Mouse (Mus musculus): Measurements from ENCODE around the gene Sfxn2.
"Not testable (repeated sequence)": the region's sequence is repeated elsewhere in the genome, so short reads cannot be mapped to it uniquely, and the experiment has no call there.

The Sfxn2 gene

GRCm38 (mm10) chr19:46542750-46543149, 30.4 kb upstream of the Sfxn2 start:
- no peak for DNase-seq (ENCODE audit: low spot score)

GRCm38 (mm10) chr19:46547565-46547964, 25.6 kb upstream of the Sfxn2 start:
- no peak for DNase-seq (ENCODE audit: low spot score)

- DNase-seq (ENCODE audit: low spot score), result no peak
Observed at GRCm38 (mm10) chr19:46548110-46548509, 25.1 kb upstream of the Sfxn2 start.

- no peak for DNase-seq (ENCODE audit: low spot score)
Observed at GRCm38 (mm10) chr19:46550385-46550784, 22.8 kb upstream of the Sfxn2 start.

GRCm38 (mm10) chr19:46552496-46552895, 20.7 kb upstream of the Sfxn2 start:
- DNase-seq (ENCODE audit: low spot score), result no peak

- no peak for DNase-seq (ENCODE audit: low spot score)
Observed at GRCm38 (mm10) chr19:46553541-46553955, 19.6 kb upstream of the Sfxn2 start.

- no peak for DNase-seq (ENCODE audit: low spot score)
Observed at GRCm38 (mm10) chr19:46558009-46558408, 15.2 kb upstream of the Sfxn2 start.

- no peak for DNase-seq (ENCODE audit: low spot score)
Observed at GRCm38 (mm10) chr19:46558631-46559030, 14.5 kb upstream of the Sfxn2 start.

- DNase-seq (ENCODE audit: low spot score), result peak; percentile 27
Observed at GRCm38 (mm10) chr19:46562132-46562531, 11.0 kb upstream of the Sfxn2 start.

GRCm38 (mm10) chr19:46562581-46563515, 10.3 kb upstream of the Sfxn2 start:
- DNase-seq (ENCODE audit: low spot score), result no peak

- DNase-seq (ENCODE audit: low spot score), result no peak
Observed at GRCm38 (mm10) chr19:46563603-46564002, 9.6 kb upstream of the Sfxn2 start.

GRCm38 (mm10) chr19:46564043-46564462, 9.1 kb upstream of the Sfxn2 start:
- no peak for DNase-seq (ENCODE audit: low spot score)

- DNase-seq (ENCODE audit: low spot score), result not testable (repeated sequence)
Observed at GRCm38 (mm10) chr19:46571211-46571877, 1.8 kb upstream of the Sfxn2 start.

GRCm38 (mm10) chr19:46571878-46572244, 1.3 kb upstream of the Sfxn2 start:
- DNase-seq (ENCODE audit: low spot score), result no peak

GRCm38 (mm10) chr19:46572548-46572947, 617 bp upstream of the Sfxn2 start:
- DNase-seq (ENCODE audit: low spot score), result no peak

GRCm38 (mm10) chr19:46573990-46574389, 825 bp downstream of the Sfxn2 start:
- DNase-seq (ENCODE audit: low spot score), result no peak

GRCm38 (mm10) chr19:46575196-46575595, 2.0 kb downstream of the Sfxn2 start:
- DNase-seq (ENCODE audit: low spot score), result no peak

- peak; percentile 68 for DNase-seq (ENCODE audit: low spot score)
Observed at GRCm38 (mm10) chr19:46587823-46588508, 14.8 kb downstream of the Sfxn2 start.

- no peak for DNase-seq (ENCODE audit: low spot score)
Observed at GRCm38 (mm10) chr19:46591575-46591974, 18.4 kb downstream of the Sfxn2 start.

- no peak for DNase-seq (ENCODE audit: low spot score)
Observed at GRCm38 (mm10) chr19:46592751-46593439, 19.7 kb downstream of the Sfxn2 start.

GRCm38 (mm10) chr19:46598187-46598586, 25.0 kb downstream of the Sfxn2 start:
- no peak for DNase-seq (ENCODE audit: low spot score)

- DNase-seq (ENCODE audit: low spot score), result peak; percentile 96
Observed at GRCm38 (mm10) chr19:46598720-46599252, 25.6 kb downstream of the Sfxn2 start, which contains the start of gene Wbp1l. Wbp1l (plus strand) TSS chr19:46599084.

Measured in testis, postnatal 14 days (tissue).